Mouse (Mus musculus) spleen, postnatal 36 days (tissue): ENCODE data around the gene Pigk.

Experiments used
- DNase-seq, 2 experiments: peaks; one replicate each; pipeline ENCODE4 v3.0.0; 2022; ENCODE audit warnings: low spot score in 2 of 2, mixed read lengths in 1 of 2

Pigk gene

GRCm38 (mm10) chr3:152728238-152728637 lies 14.3 kb downstream of the Pigk start:
- no peak for DNase-seq

GRCm38 (mm10) chr3:152733011-152733410 lies 19.1 kb downstream of the Pigk start:
- no peak for DNase-seq

- DNase-seq: no peak
Measured at GRCm38 (mm10) chr3:152733513-152733912, 19.6 kb downstream of the Pigk start.

GRCm38 (mm10) chr3:152734100-152734499 lies 20.2 kb downstream of the Pigk start:
- DNase-seq: no peak

- DNase-seq: no peak
Measured at GRCm38 (mm10) chr3:152735601-152736250, 21.8 kb downstream of the Pigk start.

- DNase-seq: no peak
Measured at GRCm38 (mm10) chr3:152744301-152744700, 30.4 kb downstream of the Pigk start.

- no peak for DNase-seq
Measured at GRCm38 (mm10) chr3:152745611-152746010, 31.7 kb downstream of the Pigk start.

- DNase-seq: peak in 1 of 2 experiments; percentile 9
Measured at GRCm38 (mm10) chr3:152749461-152749871, 35.6 kb downstream of the Pigk start.

- DNase-seq: no peak
Measured at GRCm38 (mm10) chr3:152749881-152750280, 36.0 kb downstream of the Pigk start.

- DNase-seq: no peak
Measured at GRCm38 (mm10) chr3:152752911-152753310, 39.0 kb downstream of the Pigk start.

GRCm38 (mm10) chr3:152753345-152753744 lies 39.4 kb downstream of the Pigk start:
- no peak for DNase-seq

GRCm38 (mm10) chr3:152753920-152754764 lies 40.2 kb downstream of the Pigk start:
- no peak for DNase-seq

GRCm38 (mm10) chr3:152755515-152755914 lies 41.6 kb downstream of the Pigk start:
- peak in 1 of 2 experiments; percentile 12 for DNase-seq

- DNase-seq: no peak
Measured at GRCm38 (mm10) chr3:152756896-152757295, 43.0 kb downstream of the Pigk start.

GRCm38 (mm10) chr3:152757464-152758393 lies 43.8 kb downstream of the Pigk start:
- peak; percentile 39 to 53 for DNase-seq

GRCm38 (mm10) chr3:152758500-152759032 lies 44.7 kb downstream of the Pigk start:
- no peak for DNase-seq

GRCm38 (mm10) chr3:152761116-152761515 lies 47.2 kb downstream of the Pigk start:
- DNase-seq: peak in 1 of 2 experiments; percentile 24

- DNase-seq: no peak
Measured at GRCm38 (mm10) chr3:152761661-152762060, 47.8 kb downstream of the Pigk start.

- no peak for DNase-seq
Measured at GRCm38 (mm10) chr3:152762302-152762701, 48.4 kb downstream of the Pigk start.

- peak; percentile 34 to 39 for DNase-seq
Measured at GRCm38 (mm10) chr3:152763139-152763882, 49.4 kb downstream of the Pigk start.
